Mouse (Mus musculus): ENCODE measurements at regions not wholly inside any gene's neighbourhood (a gene's known extent, or its start where the extent isn't known, plus 50 kb on each side); places are given as distances from the start of the nearest gene placed in this dataset. TPM values are rescaled to one million over a fixed set of nuclear protein-coding genes. Genes with fewer than 3 reads are reported as not detected.

DNA sequence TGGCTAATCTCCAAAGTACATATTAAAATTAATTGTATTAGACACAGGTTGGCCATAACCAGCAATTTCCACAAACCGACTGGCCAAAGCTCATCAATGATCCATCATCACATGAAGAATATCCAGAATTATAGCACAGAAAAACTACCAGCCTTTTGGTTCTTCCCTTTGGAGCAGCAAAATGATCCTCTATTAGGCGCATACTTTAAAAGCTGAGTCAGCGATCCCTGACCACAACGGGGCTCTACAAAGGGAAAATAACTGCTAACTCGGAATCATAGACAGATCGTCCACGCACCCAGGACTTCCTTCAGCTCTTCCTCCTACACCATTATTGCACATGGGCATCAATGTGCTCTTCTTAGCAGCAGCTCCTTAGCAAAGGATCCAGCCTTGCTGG, 85.6 kb upstream of the Paip1 start:
- no peak for ATAC-seq (ENCODE audit: low FRiP score)
- H3K4me2 ChIP-seq = no peak overlapping the region
- H3K9ac ChIP-seq = no peak overlapping the region
- H3K4me1 ChIP-seq = no peaks in the 10 kb centered on the region
- 91% methylated on average over 7 of the region's 7 CpGs for whole genome bisulfite sequencing
- no peaks in the 10 kb centered on the region for H3K9me3 ChIP-seq
- no peak overlapping the region for H3K27ac ChIP-seq
- no peaks in the 10 kb centered on the region for H3K27me3 ChIP-seq
- no peak overlapping the region for H3K4me3 ChIP-seq (replicated peaks)
- H3K36me3 ChIP-seq (replicated peaks) = peaks cover 5% of the 10 kb centered on the region; the same call in 1 of the 2 replicates

DNA sequence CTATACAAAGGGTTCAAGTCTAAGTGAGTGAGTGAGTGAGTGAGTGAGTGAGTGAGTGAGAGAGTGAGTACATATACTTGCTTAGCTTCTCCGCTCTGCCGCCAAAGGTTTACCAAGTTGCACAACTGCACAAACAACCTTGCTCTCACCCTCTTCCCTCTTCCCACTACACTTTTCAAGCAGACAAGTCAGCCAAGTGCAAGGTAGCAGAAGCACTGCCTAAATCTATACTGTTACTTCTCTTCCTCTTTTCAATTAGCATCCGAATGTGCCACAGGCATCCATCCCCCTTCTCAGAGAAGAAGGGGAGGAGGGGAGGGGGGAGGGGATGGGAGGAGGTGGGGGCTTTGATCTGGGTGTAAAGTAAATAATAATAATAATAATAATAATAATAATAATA, 80.4 kb upstream of the Paip1 start:
- H3K27me3 ChIP-seq = no peaks in the 10 kb centered on the region
- H3K27ac ChIP-seq = no peak overlapping the region
- H3K4me3 ChIP-seq (replicated peaks) = no peak overlapping the region
- 0 out of 2 replicates have a peak, but pooled peaks cover 3% of the 10 kb centered on the region for H3K4me1 ChIP-seq
- ATAC-seq (ENCODE audit: low FRiP score) = no peak
- peaks cover 11% of the 10 kb centered on the region for H3K36me3 ChIP-seq (replicated peaks)
- 90% methylated on average over 3 of the region's 3 CpGs for WGBS
- no peaks in the 10 kb centered on the region for H3K9me3 ChIP-seq
- no peak overlapping the region for H3K4me2 ChIP-seq
- no peak overlapping the region for H3K9ac ChIP-seq

- WGBS = 67% methylated on average over 13 of the region's 13 CpGs
- no peak overlapping the region for H3K9ac ChIP-seq
- no peaks in the 10 kb centered on the region for H3K27me3 ChIP-seq
- no peak overlapping the region for H3K4me3 ChIP-seq (replicated peaks)
- H3K4me2 ChIP-seq = no peak overlapping the region
- ATAC-seq (ENCODE audit: low FRiP score) = peak; percentile 67; the same call in 1 of the 2 replicates
- no peaks in the 10 kb centered on the region for H3K9me3 ChIP-seq
- H3K27ac ChIP-seq = no peak overlapping the region
- 0 out of 2 replicates have a peak, but pooled peaks cover 3% of the 10 kb centered on the region for H3K4me1 ChIP-seq
- H3K36me3 ChIP-seq (replicated peaks) = peaks cover 40% of the 10 kb centered on the region
These were observed 77.1 kb upstream of the Paip1 start for GRCm38 (mm10) chr13:119351346-119351745.

GRCm38 (mm10) chr13:119358696-119359095, 69.7 kb upstream of the Paip1 start:
- H3K4me1 ChIP-seq = no peaks in the 10 kb centered on the region
- no peak overlapping the region for H3K4me2 ChIP-seq
- H3K36me3 ChIP-seq (replicated peaks) = peaks cover 57% of the 10 kb centered on the region
- no peak overlapping the region for H3K4me3 ChIP-seq (replicated peaks)
- H3K27me3 ChIP-seq = no peaks in the 10 kb centered on the region
- 85% methylated on average over 3 of the region's 3 CpGs for WGBS
- H3K9me3 ChIP-seq = no peaks in the 10 kb centered on the region
- ATAC-seq (ENCODE audit: low FRiP score) = no peak
- H3K27ac ChIP-seq = no peak overlapping the region
- H3K9ac ChIP-seq = no peak overlapping the region

DNA sequence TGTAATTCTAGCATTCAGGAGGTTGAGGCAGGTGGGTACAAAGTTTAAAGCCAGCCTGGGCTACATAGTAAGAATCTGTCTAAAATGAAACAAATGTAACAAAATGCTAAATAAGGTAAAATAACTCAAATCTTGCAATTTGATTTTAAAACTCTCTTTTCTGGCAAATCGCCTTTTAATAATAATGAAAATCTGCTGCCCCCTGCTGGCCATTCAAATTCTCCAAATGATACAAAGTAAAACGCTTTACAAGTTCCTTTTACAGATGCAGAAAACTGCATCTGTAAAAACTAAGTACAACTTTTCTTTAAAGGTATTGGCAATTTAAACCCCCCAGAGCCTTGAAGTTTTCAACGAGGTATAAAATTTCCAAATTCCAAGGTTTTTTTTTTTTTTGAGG, 65.0 kb upstream of the Paip1 start:
- no peak overlapping the region for H3K27ac ChIP-seq
- no peak overlapping the region for H3K4me3 ChIP-seq (replicated peaks)
- 60% methylated on average over 3 of the region's 3 CpGs for WGBS
- no peak overlapping the region for H3K4me2 ChIP-seq
- H3K9me3 ChIP-seq = no peaks in the 10 kb centered on the region
- H3K36me3 ChIP-seq (replicated peaks) = peaks cover 46% of the 10 kb centered on the region
- no peak overlapping the region for H3K9ac ChIP-seq
- no peaks in the 10 kb centered on the region for H3K4me1 ChIP-seq
- no peaks in the 10 kb centered on the region for H3K27me3 ChIP-seq
- no peak for ATAC-seq (ENCODE audit: low FRiP score)

DNA sequence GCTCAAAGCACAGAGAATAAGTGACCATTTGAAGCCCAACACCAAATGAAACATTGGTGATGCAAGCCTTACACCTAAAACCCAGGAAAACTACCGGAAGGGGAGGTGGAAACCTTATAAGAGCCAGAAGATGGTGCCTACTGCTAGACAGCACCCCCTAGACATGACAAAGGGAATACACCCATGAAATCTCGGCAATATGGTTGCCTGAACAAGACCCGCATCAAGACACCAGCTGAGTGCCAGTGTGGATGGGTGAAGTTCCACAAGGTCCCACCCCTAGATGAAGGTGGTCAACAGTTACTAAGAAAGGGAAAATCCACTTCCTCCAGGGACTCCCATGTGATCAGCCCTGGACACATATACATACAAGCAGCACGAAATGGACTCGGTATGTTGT, 64.2 kb upstream of the Paip1 start:
- no peak overlapping the region for H3K4me2 ChIP-seq
- no peak overlapping the region for H3K27ac ChIP-seq
- no peaks in the 10 kb centered on the region for H3K9me3 ChIP-seq
- H3K36me3 ChIP-seq (replicated peaks) = peaks cover 53% of the 10 kb centered on the region
- no peak overlapping the region for H3K4me3 ChIP-seq (replicated peaks)
- WGBS = 89% methylated on average over 5 of the region's 5 CpGs
- H3K4me1 ChIP-seq = no peaks in the 10 kb centered on the region
- ATAC-seq (ENCODE audit: low FRiP score) = no peak
- no peak overlapping the region for H3K9ac ChIP-seq
- H3K27me3 ChIP-seq = no peaks in the 10 kb centered on the region

- Histone ChIP-seq H3K4me2 (no peak overlapping the region), H3K27me3 (no peaks in the 10 kb centered on the region), H3K4me3 (replicated peaks) (no peak overlapping the region), H3K27ac (no peak overlapping the region), H3K9me3 (no peaks in the 10 kb centered on the region), H3K36me3 (replicated peaks) (peaks cover 55% of the 10 kb centered on the region), H3K9ac (no peak overlapping the region), H3K4me1 (no peaks in the 10 kb centered on the region)
- 87% methylated on average over 5 of the region's 5 CpGs for WGBS
- ATAC-seq (ENCODE audit: low FRiP score) = no peak
These were observed 60.9 kb upstream of the Paip1 start for GRCm38 (mm10) chr13:119367544-119367943.

DNA sequence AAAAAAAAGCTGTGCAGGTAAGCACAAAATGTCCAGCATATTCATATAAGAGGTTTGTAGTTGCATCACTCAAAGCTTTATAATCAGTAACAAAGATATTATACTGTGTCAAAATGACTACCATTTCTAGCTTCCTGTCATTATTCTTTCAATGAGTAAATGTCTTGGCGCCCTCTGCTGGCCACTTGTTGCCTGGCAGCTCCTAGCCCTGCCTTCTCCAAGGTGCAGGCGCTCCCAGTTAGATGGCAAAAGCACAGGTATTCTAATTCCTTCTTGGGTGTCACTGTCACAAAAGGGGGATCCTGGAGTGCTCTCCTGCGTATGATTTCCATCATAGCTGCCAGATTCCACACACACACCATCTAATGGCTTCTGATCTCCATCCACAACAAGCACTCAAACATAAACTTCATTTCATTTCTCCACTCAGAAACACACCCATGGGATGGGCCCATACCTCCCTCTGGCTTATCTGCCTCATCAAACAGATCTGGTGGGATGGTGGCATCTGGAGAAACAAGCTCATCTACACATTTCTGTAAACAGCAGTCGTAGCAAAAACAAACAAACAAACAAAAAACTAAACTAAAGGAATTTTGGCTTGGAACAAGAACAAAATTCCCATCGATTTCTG, 49.9 kb upstream of the Paip1 start:
- WGBS = 49% methylated on average over 5 of the region's 5 CpGs

More for the DNA sequence above, 49.9 kb upstream of the Paip1 start:
- Histone ChIP-seq H3K36me3 (replicated peaks) (peaks cover 30% of the 10 kb centered on the region), H3K4me1 (no peaks in the 10 kb centered on the region), H3K9ac (no peak overlapping the region), H3K27me3 (no peaks in the 10 kb centered on the region), H3K4me2 (no peak overlapping the region), H3K4me3 (replicated peaks) (no peak overlapping the region), H3K27ac (no peak overlapping the region), H3K9me3 (no peaks in the 10 kb centered on the region)
- peak; percentile 36; the same call in 1 of the 2 replicates for ATAC-seq (ENCODE audit: low FRiP score)

Small RNA genes in the stretch of these regions (microRNA-seq; reads per million reads assigned to microRNA genes)
- not detected for gene Gm44488

All from forebrain, embryonic 12.5 days (tissue).